Mouse (Mus musculus) forebrain, postnatal 0 days (tissue): ENCODE measurements at regions not wholly inside any gene's neighbourhood (a gene's known extent, or its start where the extent isn't known, plus 50 kb on each side); places are given as distances from the start of the nearest gene placed in this dataset.

Experiments used
- ATAC-seq: fragments of 200-750 bp; cut with Nextera tagmentation; 2 replicates; pipeline ENCODE4 v1.8.0; 2017; ENCODE audit warnings: mild to moderate bottlenecking, moderate library complexity
- DNase-seq: peaks from one replicate; pipeline ENCODE4 v3.0.0-alpha.2; 2015
- H3K27ac ChIP-seq: fragments of 300-500 bp; sonication (generic); 2 replicates; pipeline ENCODE4 v1.5.1; 2014; ENCODE audit warnings: low read depth, mild to moderate bottlenecking, antibody characterized with exemption, low read length, moderate library complexity, mixed read lengths
- H3K27me3 ChIP-seq: fragments of 300-500 bp; sonication (generic); 2 replicates; pipeline ENCODE4 v1.6.1; 2014; ENCODE audit warnings: mild to moderate bottlenecking, low read length, mixed read lengths; ENCODE audit not compliant: insufficient read depth
- H3K36me3 ChIP-seq: fragments of 300-500 bp; sonication (generic); 2 replicates; pipeline ENCODE4 v1.6.1; 2014; ENCODE audit warnings: mild to moderate bottlenecking, moderate library complexity; ENCODE audit not compliant: insufficient read depth
- H3K4me1 ChIP-seq: fragments of 300-500 bp; sonication (generic); 2 replicates; pipeline ENCODE4 v1.6.1; 2014; ENCODE audit warnings: antibody characterized with exemption; ENCODE audit not compliant: insufficient read depth
- H3K4me2 ChIP-seq: fragments of 300-500 bp; sonication (generic); 2 replicates; pipeline ENCODE4 v1.6.1; 2014; ENCODE audit warnings: low read depth, mild to moderate bottlenecking, moderate library complexity
- H3K4me3 ChIP-seq: fragments of 300-500 bp; sonication (generic); 2 replicates; pipeline ENCODE4 v1.5.1; 2014; ENCODE audit warnings: low read depth, low read length, mixed read lengths
- H3K9ac ChIP-seq: fragments of 300-500 bp; sonication (generic); 2 replicates; pipeline ENCODE4 v1.6.1; 2014; ENCODE audit warnings: mild to moderate bottlenecking
- H3K9me3 ChIP-seq: fragments of 300-500 bp; sonication (generic); 2 replicates; pipeline ENCODE4 v1.6.1; 2016; ENCODE audit warnings: low read length
- CTCF ChIP-seq: sonication (generic); IDR thresholded peaks from 2 replicates; pipeline ENCODE4 v1.5.1; 2016; ENCODE audit warnings: antibody characterized with exemption, control low read depth, low read depth
- WGBS: fragments of 180-500 bp; shearing (Covaris S2); extraction: QIAGEN DNeasy Blood & Tissue Kit; methylation state at CpG from one replicate; pipeline ENCODE4 v1.1.7; 2014; 5-methylcytosine and 5-hydroxymethylcytosine counted together

GRCm38 (mm10) chr17:69006272-69006671, 69.2 kb upstream of the Epb41l3 start:
- ATAC-seq (no peak), DNase-seq (no peak)
- H3K27me3 ChIP-seq, result no peaks in the 10 kb centered on the region
- 43% methylated on average over 9 of the region's 9 CpGs for WGBS
- no peak for TF ChIP-seq CTCF
- H3K4me2 ChIP-seq, result no peak overlapping the region
- no peak overlapping the region for H3K9ac ChIP-seq
- no peaks in the 10 kb centered on the region for H3K4me1 ChIP-seq
- no peak overlapping the region for H3K4me3 ChIP-seq
- no peaks in the 10 kb centered on the region for H3K9me3 ChIP-seq
- H3K36me3 ChIP-seq, result no peaks in the 10 kb centered on the region
- no peak overlapping the region for H3K27ac ChIP-seq
